Mouse (Mus musculus): ENCODE measurements around the gene Il1a.

The Il1a gene

GRCm38 (mm10) chr2:129309836-129310235, at the start of gene Il1a:
Gene Il1a, minus strand, starts transcription at chr2:129309972.
- DNase-seq (ENCODE audit: extremely low spot score) = no peak

GRCm38 (mm10) chr2:129338138-129338621, 28.4 kb upstream of the Il1a start:
- no peak for DNase-seq (ENCODE audit: extremely low spot score)

GRCm38 (mm10) chr2:129333471-129333870, 23.7 kb upstream of the Il1a start:
- no peak for DNase-seq (ENCODE audit: extremely low spot score)

- no peak for DNase-seq (ENCODE audit: extremely low spot score)
These were observed 20.8 kb upstream of the Il1a start for GRCm38 (mm10) chr2:129330540-129330939.

GRCm38 (mm10) chr2:129330024-129330423, 20.3 kb upstream of the Il1a start:
- DNase-seq (ENCODE audit: extremely low spot score) = no peak

GRCm38 (mm10) chr2:129328238-129328637, 18.5 kb upstream of the Il1a start:
- no peak for DNase-seq (ENCODE audit: extremely low spot score)

- DNase-seq (ENCODE audit: extremely low spot score) = no peak
These were observed 14.4 kb upstream of the Il1a start for GRCm38 (mm10) chr2:129324216-129324615.

GRCm38 (mm10) chr2:129322117-129322635, 12.4 kb upstream of the Il1a start:
- DNase-seq (ENCODE audit: extremely low spot score) = no peak

- no peak for DNase-seq (ENCODE audit: extremely low spot score)
These were observed 10.3 kb upstream of the Il1a start for GRCm38 (mm10) chr2:129320033-129320605.

GRCm38 (mm10) chr2:129315831-129316230, 6.1 kb upstream of the Il1a start:
- no peak for DNase-seq (ENCODE audit: extremely low spot score)

GRCm38 (mm10) chr2:129314880-129315279, 5.1 kb upstream of the Il1a start:
- DNase-seq (ENCODE audit: extremely low spot score) = no peak

- no peak for DNase-seq (ENCODE audit: extremely low spot score)
These were observed 4.2 kb upstream of the Il1a start for GRCm38 (mm10) chr2:129313934-129314333.

GRCm38 (mm10) chr2:129306020-129306419, 3.8 kb downstream of the Il1a start:
- no peak for DNase-seq (ENCODE audit: extremely low spot score)

- no peak for DNase-seq (ENCODE audit: extremely low spot score)
These were observed 12.2 kb downstream of the Il1a start for GRCm38 (mm10) chr2:129297589-129297982.

GRCm38 (mm10) chr2:129296671-129297588, 12.8 kb downstream of the Il1a start, which contains the start of gene Ckap2l:
Gene Ckap2l, minus strand, starts transcription at chr2:129297212.
- peak; percentile 97 for DNase-seq (ENCODE audit: extremely low spot score)

- no peak for DNase-seq (ENCODE audit: extremely low spot score)
These were observed 13.7 kb downstream of the Il1a start for GRCm38 (mm10) chr2:129296086-129296485.

GRCm38 (mm10) chr2:129295075-129295474, 14.7 kb downstream of the Il1a start:
- no peak for DNase-seq (ENCODE audit: extremely low spot score)

GRCm38 (mm10) chr2:129273823-129274222, 35.9 kb downstream of the Il1a start:
- DNase-seq (ENCODE audit: extremely low spot score) = no peak

GRCm38 (mm10) chr2:129270621-129271020, 39.2 kb downstream of the Il1a start:
- DNase-seq (ENCODE audit: extremely low spot score) = no peak

- no peak for DNase-seq (ENCODE audit: extremely low spot score)
These were observed 39.8 kb downstream of the Il1a start for GRCm38 (mm10) chr2:129269986-129270385.

- DNase-seq (ENCODE audit: extremely low spot score) = no peak
These were observed 40.6 kb downstream of the Il1a start for GRCm38 (mm10) chr2:129269161-129269643.

GRCm38 (mm10) chr2:129267738-129268137, 42.0 kb downstream of the Il1a start:
- no peak for DNase-seq (ENCODE audit: extremely low spot score)
